ENCODE assay signal across 8 mouse cellular contexts in the genomic region with DNA sequence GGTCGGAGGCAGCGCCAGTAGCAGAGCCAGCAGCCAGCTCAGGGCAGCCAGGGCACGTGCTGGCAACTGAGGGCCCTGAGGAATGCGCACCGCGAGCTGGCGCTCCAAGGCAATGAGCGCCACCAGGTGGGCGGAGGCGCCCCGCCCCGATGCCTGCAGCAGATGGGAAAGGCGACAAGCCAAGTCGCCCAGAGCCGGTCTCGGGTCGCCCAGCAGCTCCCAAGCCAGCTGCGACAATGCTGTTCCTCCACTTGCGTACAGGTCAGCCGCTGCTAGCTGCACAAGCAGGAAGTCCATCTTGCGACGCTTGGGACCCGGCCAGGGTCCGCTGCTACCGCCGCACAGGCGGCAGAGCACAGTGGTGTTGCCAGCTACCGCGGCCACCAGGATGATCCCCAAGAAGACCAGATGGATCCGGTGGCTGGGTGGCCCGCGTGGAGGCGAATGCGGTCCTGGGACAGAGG. TPM values are rescaled to one million over a fixed set of nuclear protein-coding genes. Genes with fewer than 3 reads are reported as not detected.
DNase-seq lines count a peak whose midpoint lies in the region; ATAC-seq and TF ChIP-seq lines count a peak whose summit lies in the region.

No protein-coding gene starts in this region.

- H3K27me3 ChIP-seq in forebrain, embryonic 12.5 days = peaks cover 52% of the 10 kb centered on the region
- peaks cover 40% of the 10 kb centered on the region for H3K27me3 ChIP-seq in heart, embryonic 16.5 days (ENCODE audit: control insufficient read depth, insufficient read depth, low read length)
- H3K27me3 ChIP-seq in liver, embryonic 14.5 days (ENCODE audit: control insufficient read depth, insufficient read depth, low read length) = peaks cover 9% of the 10 kb centered on the region
- H3K27me3 ChIP-seq in splenic B cell, adult 2 months (ENCODE audit: control insufficient read depth, insufficient read depth, low read length, poor library complexity, severe bottlenecking) = no peaks in the 10 kb centered on the region; the same call in 1 of the 2 replicates

- peaks cover 16% of the 10 kb centered on the region for H3K4me1 ChIP-seq in forebrain, embryonic 12.5 days
- peaks cover 14% of the 10 kb centered on the region for H3K4me1 ChIP-seq in heart, embryonic 16.5 days (ENCODE audit: control insufficient read depth, insufficient read depth, low read length)
- H3K4me1 ChIP-seq in liver, embryonic 14.5 days (replicated peaks; ENCODE audit: control insufficient read depth in 2 of 2, insufficient read depth in 2 of 2, low read length in 1 of 2) = peaks cover 13% of the 10 kb centered on the region in 2 experiments

- TF ChIP-seq EP300 in liver, embryonic 14.5 days (IDR thresholded peaks at IDR 0.05; ENCODE audit: low read depth) = no peak

- peak; percentile 89 for TF ChIP-seq CTCF in liver, embryonic 14.5 days (IDR thresholded peaks at IDR 0.05; ENCODE audit: low read depth)

- no peaks in the 10 kb centered on the region for H3K9me3 ChIP-seq in forebrain, embryonic 12.5 days
- H3K9me3 ChIP-seq in heart, embryonic 16.5 days (replicated peaks; ENCODE audit: control insufficient read depth, low read length) = no peaks in the 10 kb centered on the region
- H3K9me3 ChIP-seq in liver, embryonic 14.5 days (ENCODE audit: control insufficient read depth, low read length) = no peaks in the 10 kb centered on the region

- peak overlapping the region; percentile 54 for H3K9ac ChIP-seq in forebrain, embryonic 12.5 days
- peak overlapping the region; percentile 44; the same call in 1 of the 2 replicates for H3K9ac ChIP-seq in heart, embryonic 16.5 days (ENCODE audit: low read length)
- peak overlapping the region; percentile 73 for H3K9ac ChIP-seq in liver, embryonic 14.5 days (replicated peaks)

- H3K36me3 ChIP-seq in forebrain, embryonic 12.5 days (replicated peaks) = no peaks in the 10 kb centered on the region
- H3K36me3 ChIP-seq in heart, embryonic 16.5 days (ENCODE audit: control insufficient read depth, insufficient read depth) = no peaks in the 10 kb centered on the region
- H3K36me3 ChIP-seq in liver, embryonic 14.5 days (replicated peaks; ENCODE audit: control insufficient read depth, insufficient read depth, low read depth) = no peaks in the 10 kb centered on the region
- H3K36me3 ChIP-seq in splenic B cell, adult 2 months (ENCODE audit: control insufficient read depth, insufficient read depth, low read length, poor library complexity, severe bottlenecking) = no peaks in the 10 kb centered on the region

- peak overlapping the region; percentile 51 for H3K4me3 ChIP-seq in forebrain, embryonic 12.5 days (replicated peaks)
- H3K4me3 ChIP-seq in heart, embryonic 16.5 days (ENCODE audit: low read length) = peak overlapping the region; percentile 62
- H3K4me3 ChIP-seq in liver, embryonic 14.5 days (ENCODE audit: insufficient read depth in 1 of 2, low read depth in 2 of 2, low read length in 2 of 2) = peak overlapping the region; percentile 69 to 75

- H3K27ac ChIP-seq in forebrain, embryonic 12.5 days = no peak overlapping the region
- H3K27ac ChIP-seq in heart, embryonic 16.5 days (ENCODE audit: low read length) = no peak overlapping the region
- H3K27ac ChIP-seq in liver, embryonic 14.5 days = peak overlapping the region; percentile 46

- peak; percentile 30 to 32 for DNase-seq in CD8-positive naive resting alpha-beta T cell, adult 2 months (ENCODE audit: low read depth in 2 of 2, low spot score in 2 of 2)
- DNase-seq in c-Kit-positive CD71-positive TER-119-positive erythroid progenitor cells, embryonic 14.5 days (ENCODE audit: low spot score) = peak; percentile 82
- peak; percentile 78 to 87 for DNase-seq in kidney, postnatal 25 days
- peak; percentile 63 to 78 (median 66) for DNase-seq in liver, embryonic 14.5 days (ENCODE audit: low read depth in 3 of 3, low spot score in 3 of 3)
- DNase-seq in natural killer cell, adult 2 months (ENCODE audit: low spot score in 2 of 2) = peak; percentile 5 to 42
- DNase-seq in splenic B cell, adult 2 months (ENCODE audit: low read depth, low spot score) = peak; percentile 75

- ATAC-seq in forebrain, embryonic 12.5 days (ENCODE audit: low FRiP score) = peak; percentile 91
- ATAC-seq in heart, embryonic 16.5 days (replicated peaks; ENCODE audit: extremely low read depth, insufficient read depth, low FRiP score) = peak; percentile 82
- ATAC-seq in liver, embryonic 14.5 days (ENCODE audit: insufficient read depth) = peak; percentile 82

- H3K4me2 ChIP-seq in forebrain, embryonic 12.5 days = peak overlapping the region; percentile 97
- peak overlapping the region; percentile 98 for H3K4me2 ChIP-seq in heart, embryonic 16.5 days (ENCODE audit: low read depth, low read length)
- H3K4me2 ChIP-seq in liver, embryonic 14.5 days (ENCODE audit: low read depth) = peak overlapping the region; percentile 94

- WGBS in forebrain, embryonic 12.5 days = under 1% methylated on average over 34 of the region's 34 CpGs
- WGBS in heart, embryonic 16.5 days = under 1% methylated on average over 34 of the region's 34 CpGs
- WGBS in liver, embryonic 14.5 days (ENCODE audit: insufficient replicate concordance) = under 1% methylated on average over 33 of the region's 34 CpGs

RNA-seq across cellular contexts. Expression of gene Gpr150, which starts 0.5 kb away (rescaled TPM):
- polyA plus RNA-seq in forebrain, embryonic 12.5 days (2016; fragmentation: Nextera tagmentation; extraction: Ambion mirVana) = 0.47 and 0.49 TPM in 2 replicates
- polyA plus RNA-seq in heart, embryonic 16.5 days (2015; fragmentation: Nextera tagmentation; extraction: Ambion mirVana) = 0.08 TPM in 1 of 2 replicates, not detected in the other
- polyA plus RNA-seq in liver, embryonic 14.5 days (2012; rRNA removed) = 1.7 TPM in 2 replicates
- 2.0 and 2.3 TPM in 2 replicates for polyA plus RNA-seq in liver, embryonic 14.5 days (2014; fragmentation: Nextera tagmentation; extraction: Ambion mirVana)

RNA-seq across cellular contexts. Expression of gene Rfesd, which starts 37.8 kb away (rescaled TPM):
- polyA plus RNA-seq in forebrain, embryonic 12.5 days (2016; fragmentation: Nextera tagmentation; extraction: Ambion mirVana) = 18.2 and 22.3 TPM in 2 replicates
- polyA plus RNA-seq in heart, embryonic 16.5 days (2015; fragmentation: Nextera tagmentation; extraction: Ambion mirVana) = 11.7 and 12.0 TPM in 2 replicates
- polyA plus RNA-seq in liver, embryonic 14.5 days (2012; rRNA removed) = 20.2 and 42.7 TPM in 2 replicates
- 214 and 228 TPM in 2 replicates for polyA plus RNA-seq in liver, embryonic 14.5 days (2014; fragmentation: Nextera tagmentation; extraction: Ambion mirVana)

RNA-seq across cellular contexts. Expression of gene Arsk, which starts 42.2 kb away (rescaled TPM):
- 5.5 and 5.8 TPM in 2 replicates for polyA plus RNA-seq in forebrain, embryonic 12.5 days (2016; fragmentation: Nextera tagmentation; extraction: Ambion mirVana)
- polyA plus RNA-seq in heart, embryonic 16.5 days (2015; fragmentation: Nextera tagmentation; extraction: Ambion mirVana) = 3.7 and 4.5 TPM in 2 replicates
- 1.2 and 1.5 TPM in 2 replicates for polyA plus RNA-seq in liver, embryonic 14.5 days (2012; rRNA removed)
- polyA plus RNA-seq in liver, embryonic 14.5 days (2014; fragmentation: Nextera tagmentation; extraction: Ambion mirVana) = 2.6 and 3.0 TPM in 2 replicates

RNA-seq across cellular contexts. Expression of gene Ttc37, which starts 42.2 kb away (rescaled TPM):
- polyA plus RNA-seq in forebrain, embryonic 12.5 days (2016; fragmentation: Nextera tagmentation; extraction: Ambion mirVana) = 16.9 and 17.2 TPM in 2 replicates
- polyA plus RNA-seq in heart, embryonic 16.5 days (2015; fragmentation: Nextera tagmentation; extraction: Ambion mirVana) = 7.6 and 8.0 TPM in 2 replicates
- polyA plus RNA-seq in liver, embryonic 14.5 days (2012; rRNA removed) = 3.2 and 4.0 TPM in 2 replicates
- 5.0 and 6.4 TPM in 2 replicates for polyA plus RNA-seq in liver, embryonic 14.5 days (2014; fragmentation: Nextera tagmentation; extraction: Ambion mirVana)

Comparison
In these comparisons a context has a peak if more than half of its experiments do, and no peak if none do; other contexts are left out.
1. DNase-seq: peak in every context shown above with its lines; median percentile 82 in kidney, postnatal 25 days; 82 in c-Kit-positive CD71-positive TER-119-positive erythroid progenitor cells, embryonic 14.5 days; 75 in splenic B cell, adult 2 months; 66 in liver, embryonic 14.5 days; 31 in CD8-positive naive resting alpha-beta T cell, adult 2 months; 24 in natural killer cell, adult 2 months.